ENCODE assay signal across 22 mouse cellular contexts in the genomic region with DNA sequence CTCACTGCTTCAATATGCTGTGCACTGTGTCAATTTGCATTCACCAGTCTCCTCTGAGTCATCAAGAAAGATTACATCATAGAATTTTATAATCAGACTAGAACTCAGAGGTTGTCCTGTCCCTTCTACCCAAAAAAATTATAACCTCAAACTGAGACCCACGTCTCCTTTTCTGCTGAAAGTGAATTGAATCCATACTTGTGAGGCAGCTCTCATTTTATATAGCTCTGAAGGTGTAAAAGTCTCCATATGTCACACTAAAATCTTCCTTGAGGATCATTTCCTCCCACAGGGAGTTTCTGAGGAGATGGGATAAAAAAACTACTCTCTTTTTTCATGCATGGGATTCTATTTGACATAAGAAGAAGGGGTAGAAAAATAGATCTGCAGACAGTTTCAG.
A peak's percentile ranks its signal among the peaks of the same experiment; 100 is the strongest.
DNase-seq lines count a peak whose midpoint lies in the region; ATAC-seq lines count a peak whose summit lies in the region.
"Had no signal": no experiment of that assay in that cellular context is flagged by ENCODE, and none has a peak within 500 bp of the region (broad histone marks: within the 10 kb centered on the region; RNA-seq: fewer than 3 reads in every experiment).

No protein-coding gene starts in this region.

- intact Hi-C loops in left cerebral cortex, postnatal 25 days (cut with DNase I): loop anchor here (2.0 to 5.0 kb wide), 2 partner anchors 125 to 339 kb away; partner anchors contain the start of gene Sstr1

- no peak overlapping the region for H3K27ac ChIP-seq in liver, embryonic 12.5 days
- H3K27ac ChIP-seq: embryonic facial prominence, embryonic 15.5 days; forebrain, embryonic 10.5 days; heart, adult 2 months; heart, embryonic 15.5 days; hindbrain, embryonic 13.5 days; hindbrain, postnatal 0 days had no signal

- WGBS in liver, embryonic 12.5 days (ENCODE audit: insufficient replicate concordance): 47% methylated on average over 1 of the region's 1 CpGs

- no peaks in the 10 kb centered on the region for H3K27me3 ChIP-seq in megakaryocyte, embryonic 14.5 days (replicated peaks)
- no peaks in the 10 kb centered on the region for H3K27me3 ChIP-seq in liver, embryonic 12.5 days (replicated peaks)
- H3K27me3 ChIP-seq: embryonic facial prominence, embryonic 15.5 days; heart, embryonic 15.5 days; hindbrain, embryonic 13.5 days had no signal

- H3K4me2 ChIP-seq in liver, embryonic 12.5 days: no peak overlapping the region
- H3K4me2 ChIP-seq: embryonic facial prominence, embryonic 15.5 days; heart, embryonic 11.5 days; heart, embryonic 15.5 days; hindbrain, embryonic 13.5 days had no signal

- peak overlapping the region; percentile 20 for H3K4me3 ChIP-seq in megakaryocyte, embryonic 14.5 days (replicated peaks)
- no peak overlapping the region for H3K4me3 ChIP-seq in liver, embryonic 12.5 days
- H3K4me3 ChIP-seq: embryonic facial prominence, embryonic 15.5 days; erythroblast, embryonic 14.5 days; forebrain, embryonic 10.5 days; heart, adult 2 months; heart, embryonic 15.5 days; hindbrain, embryonic 13.5 days had no signal

- H3K9ac ChIP-seq in liver, embryonic 12.5 days: no peak overlapping the region
- H3K9ac ChIP-seq: embryonic facial prominence, embryonic 15.5 days; heart, embryonic 15.5 days; hindbrain, embryonic 13.5 days had no signal

- no peaks in the 10 kb centered on the region for H3K9me3 ChIP-seq in megakaryocyte, embryonic 14.5 days
- H3K9me3 ChIP-seq in liver, embryonic 12.5 days (replicated peaks): no peaks in the 10 kb centered on the region
- H3K9me3 ChIP-seq: embryonic facial prominence, embryonic 15.5 days; forebrain, embryonic 10.5 days; heart, embryonic 15.5 days; hindbrain, embryonic 13.5 days had no signal

- H3K4me1 ChIP-seq in megakaryocyte, embryonic 14.5 days: no peaks in the 10 kb centered on the region
- H3K4me1 ChIP-seq in liver, embryonic 12.5 days: no peaks in the 10 kb centered on the region
- H3K4me1 ChIP-seq: embryonic facial prominence, embryonic 15.5 days; forebrain, embryonic 10.5 days; heart, embryonic 15.5 days; hindbrain, embryonic 13.5 days had no signal

- DNase-seq in frontal cortex, postnatal 36 days (ENCODE audit: low spot score in 2 of 2): peak; percentile 18 to 40
- no peak for DNase-seq in frontal cortex, postnatal 14 days (ENCODE audit: low spot score in 2 of 2)
- DNase-seq in brain, adult 2 months (ENCODE audit: low read depth, low spot score): peak; percentile 72
- DNase-seq in left cerebral cortex, postnatal 25 days (ENCODE audit: low spot score in 2 of 2): peak; percentile 4 to 88
- no peak for DNase-seq in yolk sac, embryonic 10.5 days (ENCODE audit: low spot score)
- DNase-seq: adrenal gland, adult 8-10 months; cerebellum, adult 2 months; cerebellum, postnatal 10 days; embryo, embryonic 11 days; gastrocnemius, postnatal 14 days; heart, adult 2 months; heart, postnatal 14 days had no signal

- H3K36me3 ChIP-seq in megakaryocyte, embryonic 14.5 days (replicated peaks; ENCODE audit: low read length): no peaks in the 10 kb centered on the region
- H3K36me3 ChIP-seq in liver, embryonic 12.5 days: no peaks in the 10 kb centered on the region
- H3K36me3 ChIP-seq: embryonic facial prominence, embryonic 15.5 days; forebrain, embryonic 10.5 days; heart, embryonic 15.5 days; hindbrain, embryonic 13.5 days had no signal

- ATAC-seq in megakaryocyte, adult 5-6 weeks (ENCODE audit: poor library complexity, severe bottlenecking): no peak
- no peak for ATAC-seq in liver, embryonic 12.5 days
- ATAC-seq: hindbrain, postnatal 0 days had no signal

Comparison
In these comparisons a context has a peak if more than half of its experiments do, and no peak if none do; other contexts are left out.
1. DNase-seq: peak in frontal cortex, postnatal 36 days (2 of 2), brain, adult 2 months (single experiment) and left cerebral cortex, postnatal 25 days (2 of 2); none in frontal cortex, postnatal 14 days (0 of 2) and yolk sac, embryonic 10.5 days (single experiment).